15 mouse cellular contexts compared by ENCODE assay signal in genomic region chr19:24897896-24898736, GRCm38 (mm10). TPM values are rescaled to one million over a fixed set of nuclear protein-coding genes. Genes with fewer than 3 reads are reported as not detected.
DNase-seq lines count a peak whose midpoint lies in the region; ATAC-seq and TF ChIP-seq lines count a peak whose summit lies in the region.
"Had no signal": no experiment of that assay in that cellular context is flagged by ENCODE, and none has a peak within 500 bp of the region (broad histone marks: within the 10 kb centered on the region; RNA-seq: fewer than 3 reads in every experiment).

No protein-coding gene starts in this region.

- peaks cover 29% of the 10 kb centered on the region for H3K4me1 ChIP-seq in hindbrain, embryonic 10.5 days (replicated peaks)
- no peaks in the 10 kb centered on the region for H3K4me1 ChIP-seq in hindbrain, postnatal 0 days (ENCODE audit: insufficient read depth, low read length)
- H3K4me1 ChIP-seq in E14TG2a.4 (replicated peaks; ENCODE audit: low read depth, low read length) = peaks cover 57% of the 10 kb centered on the region

- no peak for TF ChIP-seq CTCF in hindbrain, postnatal 0 days (IDR thresholded peaks at IDR 0.05; ENCODE audit: low read depth)
- no peak for TF ChIP-seq CTCF in E14TG2a.4 (conservative IDR thresholded peaks at IDR 0.05; ENCODE audit: low read length)

- no peaks in the 10 kb centered on the region for H3K9me3 ChIP-seq in hindbrain, embryonic 10.5 days
- no peaks in the 10 kb centered on the region for H3K9me3 ChIP-seq in hindbrain, postnatal 0 days (ENCODE audit: low read length)
- no peaks in the 10 kb centered on the region for H3K9me3 ChIP-seq in E14TG2a.4 (ENCODE audit: low read length)

- peak; percentile 37 for DNase-seq in hindbrain, embryonic 10.5 days (ENCODE audit: low spot score)
- DNase-seq in hindbrain, postnatal 0 days (ENCODE audit: low spot score) = no peak
- peak; percentile 44 for DNase-seq in embryo, embryonic 11 days
- peak; percentile 7 for DNase-seq in heart, postnatal 4 days
- DNase-seq in adipocyte (ENCODE audit: low spot score) = no peak
- no peak for DNase-seq in urinary bladder, postnatal 36 days (ENCODE audit: low spot score in 2 of 2)
- DNase-seq in adrenal gland, postnatal 10 days = no peak
- DNase-seq: adrenal gland, postnatal 25 days; thymus, postnatal 14 days had no signal

- H3K27ac ChIP-seq in hindbrain, embryonic 10.5 days = no peak overlapping the region
- H3K27ac ChIP-seq in hindbrain, postnatal 0 days = no peak overlapping the region
- H3K27ac ChIP-seq: liver, embryonic 14.5 days had no signal

- 2% methylated on average over 20 of the region's 20 CpGs for WGBS in hindbrain, embryonic 10.5 days
- 2% methylated on average over 20 of the region's 20 CpGs for WGBS in hindbrain, postnatal 0 days

- no peak overlapping the region for H3K4me2 ChIP-seq in hindbrain, postnatal 0 days (ENCODE audit: low read depth, low read length)

- H3K9ac ChIP-seq in hindbrain, postnatal 0 days (replicated peaks; ENCODE audit: low read length) = no peak overlapping the region
- H3K9ac ChIP-seq: liver, embryonic 14.5 days had no signal

- H3K27me3 ChIP-seq in hindbrain, embryonic 10.5 days (ENCODE audit: insufficient read depth, poor library complexity, severe bottlenecking) = peaks cover 88% of the 10 kb centered on the region
- peaks cover 59% of the 10 kb centered on the region for H3K27me3 ChIP-seq in hindbrain, postnatal 0 days (ENCODE audit: insufficient read depth, low read length)
- peaks cover 77% of the 10 kb centered on the region for H3K27me3 ChIP-seq in E14TG2a.4 (ENCODE audit: insufficient read depth, low read length)
- H3K27me3 ChIP-seq: CH12.LX had no signal

- peak overlapping the region; percentile 41 for H3K4me3 ChIP-seq in hindbrain, embryonic 10.5 days
- H3K4me3 ChIP-seq in hindbrain, postnatal 0 days (ENCODE audit: low read length) = no peak overlapping the region
- H3K4me3 ChIP-seq in E14TG2a.4 (replicated peaks; ENCODE audit: low read length) = peak overlapping the region; percentile 67

- H3K36me3 ChIP-seq in hindbrain, embryonic 10.5 days = no peaks in the 10 kb centered on the region
- no peaks in the 10 kb centered on the region for H3K36me3 ChIP-seq in hindbrain, postnatal 0 days (ENCODE audit: insufficient read depth, low read length)
- no peaks in the 10 kb centered on the region for H3K36me3 ChIP-seq in E14TG2a.4 (ENCODE audit: insufficient read depth, low read length)

- ATAC-seq in hindbrain, postnatal 0 days = no peak

RNA-seq across cellular contexts. Expression of gene Foxd4, which starts 2.9 kb away (rescaled TPM):
- polyA plus RNA-seq in hindbrain, embryonic 10.5 days (2016; fragmentation: Nextera tagmentation; extraction: Ambion mirVana) = 0.24 and 0.42 TPM in 2 replicates
- total RNA-seq in hindbrain, postnatal 0 days (2014; rRNA removed) = not detected in 2 replicates
- 0.14 TPM in 1 of 2 replicates, not detected in the other for polyA plus RNA-seq in hindbrain, postnatal 0 days (2015; fragmentation: Nextera tagmentation; extraction: Ambion mirVana)
- total RNA-seq in heart, postnatal 4 days (2021) = not detected
- not detected for total RNA-seq in adrenal gland, postnatal 10 days (2021)
- total RNA-seq: adrenal gland, postnatal 25 days; CH12.LX; layer of hippocampus, postnatal 10 days had no signal
- polyA plus RNA-seq: gonadal fat pad, adult 2 months; liver, embryonic 14.5 days had no signal

RNA-seq across cellular contexts. Expression of gene Gm10053, which starts 22.6 kb away (rescaled TPM):
- 280 and 317 TPM in 2 replicates for polyA plus RNA-seq in hindbrain, embryonic 10.5 days (2016; fragmentation: Nextera tagmentation; extraction: Ambion mirVana)
- total RNA-seq in hindbrain, postnatal 0 days (2014; rRNA removed) = 37.5 and 40.3 TPM in 2 replicates
- 363 and 365 TPM in 2 replicates for polyA plus RNA-seq in hindbrain, postnatal 0 days (2015; fragmentation: Nextera tagmentation; extraction: Ambion mirVana)
- total RNA-seq in heart, postnatal 4 days (2021) = 100 to 1,000 TPM; 851 to 876 TPM
- 100 to 1,000 TPM; 680 to 715 TPM for total RNA-seq in adrenal gland, postnatal 10 days (2021)

RNA-seq across cellular contexts. Expression of gene Pgm5, which starts 36.5 kb away (rescaled TPM):
- polyA plus RNA-seq in hindbrain, embryonic 10.5 days (2016; fragmentation: Nextera tagmentation; extraction: Ambion mirVana) = 0.13 and 0.17 TPM in 2 replicates
- total RNA-seq in hindbrain, postnatal 0 days (2014; rRNA removed) = 33.1 and 33.3 TPM in 2 replicates
- polyA plus RNA-seq in hindbrain, postnatal 0 days (2015; fragmentation: Nextera tagmentation; extraction: Ambion mirVana) = 1.4 and 2.1 TPM in 2 replicates
- 100 to 1,000 TPM; 103 to 110 TPM for total RNA-seq in heart, postnatal 4 days (2021)
- 10 to 100 TPM; 47.4 to 48.7 TPM for total RNA-seq in adrenal gland, postnatal 10 days (2021)
- total RNA-seq: CH12.LX; common myeloid progenitor, adult 5-6 weeks had no signal

Comparison
In these comparisons a context has a peak if more than half of its experiments do, and no peak if none do; other contexts are left out.
1. DNase-seq: peak in hindbrain, embryonic 10.5 days (single experiment), embryo, embryonic 11 days (single experiment) and heart, postnatal 4 days (single experiment); none in hindbrain, postnatal 0 days (single experiment), adipocyte (single experiment), urinary bladder, postnatal 36 days (0 of 2) and adrenal gland, postnatal 10 days (single experiment).
2. RNA of gene Gm10053, which starts 22.6 kb away (total RNA-seq): 851 to 876 TPM in heart, postnatal 4 days and 680 to 715 TPM in adrenal gland, postnatal 10 days; 37.5 to 40.3 TPM in hindbrain, postnatal 0 days; every median in the first group is over 10 times any median in the second.